Mouse (Mus musculus) retina, postnatal 7 days (tissue): ENCODE measurements around the gene 1600002K03Rik.

Source experiments
- DNase-seq: peaks from one replicate; pipeline ENCODE4 v3.0.0-alpha.2; 2012; ENCODE audit warnings: low read depth, low spot score

The 1600002K03Rik gene

DNA sequence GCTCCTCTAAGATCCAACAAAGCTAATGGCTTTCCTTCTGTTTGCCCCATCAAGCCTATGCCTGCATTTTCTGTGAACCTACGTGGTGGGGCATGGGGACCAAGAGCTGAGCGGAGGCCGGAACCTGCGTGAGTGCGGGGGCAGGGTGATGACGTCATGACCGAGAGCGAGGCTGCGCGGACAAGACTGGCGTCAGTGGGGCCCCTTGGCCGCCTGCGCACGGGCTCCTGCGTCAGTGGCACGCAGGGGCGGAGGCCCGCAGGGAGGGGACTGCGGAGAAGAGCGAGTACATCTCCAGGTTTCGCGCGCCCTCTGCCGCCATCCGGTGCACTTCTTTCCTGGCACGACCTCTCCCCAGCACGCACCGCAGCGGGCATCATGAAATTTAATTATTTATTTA, 31.5 kb upstream of the 1600002K03Rik start:
- DNase-seq, result peak; percentile 85

DNA sequence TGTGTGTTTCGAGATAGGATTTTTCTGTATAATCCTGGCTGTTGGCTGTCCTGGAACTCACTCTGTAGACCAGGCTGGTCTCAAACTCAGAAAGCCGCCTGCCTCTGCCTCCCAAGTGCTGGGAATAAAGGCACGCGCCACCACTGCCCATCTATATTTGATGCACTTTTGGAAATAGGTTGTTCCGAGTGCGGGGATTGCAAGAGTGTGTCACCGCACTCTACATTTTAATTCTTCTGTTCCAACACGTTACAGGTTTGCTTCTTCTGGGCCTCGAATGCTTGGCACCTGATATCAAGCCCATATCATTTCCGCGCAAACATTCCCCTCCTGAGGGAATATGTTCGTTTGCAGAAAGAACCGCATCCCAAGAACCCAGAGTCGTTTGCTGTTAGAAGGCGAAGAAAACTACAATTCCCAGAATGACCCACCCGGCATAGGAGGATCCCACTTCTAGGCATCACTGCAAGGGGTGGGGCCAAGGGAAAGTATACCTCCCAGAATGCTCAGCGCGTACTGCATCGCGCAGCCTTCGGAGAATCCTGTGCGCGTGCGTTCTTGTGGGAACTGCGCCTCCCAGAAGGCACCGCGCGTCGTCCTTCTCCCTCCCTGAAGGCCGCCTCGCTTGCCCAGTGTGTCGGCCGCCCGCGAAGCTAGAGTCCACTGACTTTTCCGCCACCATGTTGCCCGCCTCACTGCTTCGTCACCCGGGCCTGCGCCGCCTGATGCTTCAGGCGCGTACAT, 30.8 kb upstream of the 1600002K03Rik start:
- peak; percentile 97 for DNase-seq

DNA sequence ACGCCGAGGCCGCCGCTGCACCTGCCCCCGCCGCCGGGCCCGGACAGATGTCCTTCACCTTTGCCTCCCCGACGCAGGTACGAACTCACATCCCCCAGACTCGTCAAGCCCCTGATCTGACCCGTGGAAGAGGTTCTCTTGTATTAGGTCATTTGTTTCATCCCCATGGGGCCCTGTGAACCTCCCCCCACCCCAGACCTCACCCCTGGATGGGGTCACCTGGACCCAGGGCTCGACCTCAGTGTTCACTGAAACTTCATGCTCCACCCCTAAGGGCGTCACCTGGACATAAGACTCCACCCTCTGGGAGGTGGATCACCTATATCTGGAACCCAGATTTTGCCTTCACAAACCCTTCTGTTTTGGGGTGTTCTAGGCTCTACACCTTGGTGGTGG, 30.2 kb upstream of the 1600002K03Rik start:
- DNase-seq, result no peak

DNA sequence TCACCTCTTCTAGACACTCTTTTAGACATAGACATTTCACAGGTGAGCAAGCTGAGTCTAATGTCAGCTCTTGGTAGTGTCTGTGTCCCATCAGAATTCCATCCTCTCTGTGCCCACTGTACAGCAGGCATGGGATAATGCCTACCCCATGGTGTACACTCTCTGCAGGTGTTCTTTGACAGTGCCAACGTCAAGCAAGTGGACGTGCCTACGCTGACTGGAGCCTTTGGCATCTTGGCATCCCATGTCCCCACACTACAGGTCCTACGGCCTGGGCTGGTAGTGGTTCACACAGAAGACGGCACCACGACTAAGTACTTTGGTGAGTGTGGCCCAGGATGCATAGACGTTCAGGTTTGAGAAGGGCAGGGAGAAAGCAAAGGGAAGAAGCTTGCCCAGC, 29.1 kb upstream of the 1600002K03Rik start:
- no peak for DNase-seq

DNA sequence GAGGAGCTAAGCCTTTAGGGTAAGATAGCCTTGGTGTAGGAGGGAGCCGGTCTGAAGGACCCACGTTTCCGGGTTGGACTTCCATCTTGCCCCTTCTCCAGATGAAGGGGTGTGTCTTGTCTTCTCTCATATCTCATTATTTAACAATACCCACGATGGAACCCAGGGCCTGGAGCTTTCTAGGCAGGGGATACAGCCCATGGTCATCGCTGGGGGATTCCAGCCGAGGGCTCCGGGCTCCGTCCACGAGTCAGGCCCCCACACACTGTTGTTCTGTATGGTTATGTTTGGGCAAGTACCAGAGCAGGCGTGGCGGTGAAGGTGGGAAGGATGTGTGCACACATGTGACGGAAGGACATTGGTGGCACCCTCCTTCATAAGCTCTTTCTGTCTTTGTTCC, 28.6 kb upstream of the 1600002K03Rik start:
- no peak for DNase-seq

DNA sequence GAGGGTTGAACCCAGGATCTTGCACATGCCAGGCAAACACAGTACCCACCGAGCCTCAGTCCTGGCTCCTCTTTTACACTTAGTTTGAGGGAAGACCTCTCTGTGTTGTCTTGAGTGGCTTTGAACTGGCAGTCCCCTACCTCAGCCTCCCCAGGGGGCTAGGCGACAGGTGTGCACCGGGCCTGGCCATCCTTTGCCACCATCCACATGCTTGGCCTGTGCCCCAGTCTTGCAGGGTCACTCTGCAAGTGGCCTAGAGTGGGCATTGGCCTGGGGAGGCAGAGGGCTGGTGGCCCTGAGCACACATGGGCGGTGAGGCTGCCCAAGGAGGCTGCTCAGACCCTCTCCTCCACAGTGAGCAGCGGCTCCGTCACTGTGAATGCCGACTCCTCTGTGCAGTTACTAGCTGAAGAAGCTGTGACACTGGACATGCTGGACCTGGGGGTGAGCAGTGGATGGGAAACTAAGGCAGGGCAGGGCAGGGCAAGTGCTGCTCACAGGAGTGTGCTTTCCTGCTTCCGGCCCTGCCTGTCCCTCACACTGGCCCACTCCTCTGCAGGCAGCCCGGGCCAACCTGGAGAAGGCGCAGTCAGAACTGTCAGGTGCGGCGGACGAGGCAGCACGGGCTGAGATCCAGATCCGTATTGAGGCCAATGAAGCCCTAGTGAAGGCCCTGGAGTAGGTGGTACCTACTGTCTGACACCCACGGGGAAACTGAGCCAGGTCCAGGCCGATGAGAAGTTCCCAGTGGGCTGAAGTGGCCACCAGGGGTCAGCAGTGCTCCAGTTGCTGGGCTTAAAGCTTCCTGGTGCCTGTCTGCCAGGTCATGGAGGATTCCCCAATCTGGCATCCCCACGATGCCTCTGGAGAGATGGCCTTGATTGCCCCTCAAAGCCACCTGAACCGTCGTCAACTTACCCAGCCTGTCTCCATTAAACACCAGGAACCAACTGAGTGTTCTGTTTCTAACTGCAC, 27.6 kb upstream of the 1600002K03Rik start:
- DNase-seq, result no peak

DNA sequence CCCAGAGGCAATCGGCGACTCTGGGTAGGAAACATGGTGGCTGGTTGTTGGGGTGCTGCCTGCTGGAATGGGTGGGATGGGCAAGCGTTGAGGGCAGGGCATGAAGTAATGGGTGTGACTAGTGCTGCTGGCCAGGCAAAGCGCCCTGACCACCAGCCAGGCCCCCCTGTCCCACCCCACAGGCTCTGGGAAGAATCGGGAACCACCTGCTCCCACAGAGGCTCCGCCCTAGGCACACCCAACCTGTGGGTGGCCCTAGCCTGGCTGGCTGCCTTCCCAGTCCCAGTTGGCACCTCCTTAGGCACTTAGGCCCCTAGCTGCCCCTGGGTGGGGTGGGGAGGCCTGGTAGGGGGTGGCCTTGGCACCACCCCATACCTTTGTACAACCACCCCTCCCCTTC, 26.8 kb upstream of the 1600002K03Rik start:
- no peak for DNase-seq

DNA sequence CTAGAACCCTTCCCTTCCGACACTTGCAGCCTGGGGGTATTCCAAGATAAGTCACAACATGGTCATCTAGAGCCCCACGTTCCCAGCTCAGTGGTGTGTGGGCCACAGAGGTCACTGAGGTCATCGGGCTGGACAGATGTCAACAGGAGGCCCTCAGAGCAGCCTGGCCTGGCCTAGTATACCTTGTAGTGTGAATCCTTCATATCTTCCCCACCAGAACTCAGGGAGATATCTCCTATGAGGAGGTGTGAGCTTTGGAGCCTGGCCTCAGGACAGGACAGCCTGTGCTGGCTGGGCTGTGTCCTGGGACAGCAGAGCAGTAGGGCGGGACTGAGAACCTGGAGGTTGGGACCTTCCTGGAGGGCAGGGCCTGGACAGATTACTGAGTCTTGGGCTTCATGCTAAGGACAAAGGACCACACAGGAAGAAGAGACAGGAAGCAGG, 26.2 kb upstream of the 1600002K03Rik start:
- no peak for DNase-seq

DNA sequence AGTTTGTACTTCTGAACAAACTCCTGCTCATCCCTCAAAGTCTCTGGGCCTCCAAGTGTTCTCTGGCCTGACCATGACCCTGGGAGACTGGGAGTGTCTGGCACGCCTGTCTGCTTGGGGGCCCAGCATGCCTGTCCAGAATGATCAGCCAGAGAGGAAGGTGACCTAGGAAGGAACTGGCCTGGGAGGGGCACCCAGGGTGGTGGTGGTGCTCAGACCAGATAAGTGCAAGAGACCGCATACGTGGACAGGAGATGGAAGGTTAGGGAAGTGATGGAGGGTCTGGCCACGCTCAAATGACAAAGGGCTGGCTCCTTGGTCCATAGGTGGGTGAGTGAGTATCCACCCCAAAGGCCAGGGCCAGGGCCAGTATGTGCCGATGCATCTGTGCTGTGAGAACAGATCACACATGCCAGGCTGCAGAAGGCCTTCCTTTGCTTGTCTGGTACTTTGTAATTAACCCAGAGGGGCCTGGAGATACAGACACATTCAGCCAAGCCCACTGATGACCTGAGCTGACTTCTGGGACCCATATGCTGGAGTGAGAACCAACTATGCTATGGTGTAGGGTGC, 25.5 kb upstream of the 1600002K03Rik start:
- no peak for DNase-seq

DNA sequence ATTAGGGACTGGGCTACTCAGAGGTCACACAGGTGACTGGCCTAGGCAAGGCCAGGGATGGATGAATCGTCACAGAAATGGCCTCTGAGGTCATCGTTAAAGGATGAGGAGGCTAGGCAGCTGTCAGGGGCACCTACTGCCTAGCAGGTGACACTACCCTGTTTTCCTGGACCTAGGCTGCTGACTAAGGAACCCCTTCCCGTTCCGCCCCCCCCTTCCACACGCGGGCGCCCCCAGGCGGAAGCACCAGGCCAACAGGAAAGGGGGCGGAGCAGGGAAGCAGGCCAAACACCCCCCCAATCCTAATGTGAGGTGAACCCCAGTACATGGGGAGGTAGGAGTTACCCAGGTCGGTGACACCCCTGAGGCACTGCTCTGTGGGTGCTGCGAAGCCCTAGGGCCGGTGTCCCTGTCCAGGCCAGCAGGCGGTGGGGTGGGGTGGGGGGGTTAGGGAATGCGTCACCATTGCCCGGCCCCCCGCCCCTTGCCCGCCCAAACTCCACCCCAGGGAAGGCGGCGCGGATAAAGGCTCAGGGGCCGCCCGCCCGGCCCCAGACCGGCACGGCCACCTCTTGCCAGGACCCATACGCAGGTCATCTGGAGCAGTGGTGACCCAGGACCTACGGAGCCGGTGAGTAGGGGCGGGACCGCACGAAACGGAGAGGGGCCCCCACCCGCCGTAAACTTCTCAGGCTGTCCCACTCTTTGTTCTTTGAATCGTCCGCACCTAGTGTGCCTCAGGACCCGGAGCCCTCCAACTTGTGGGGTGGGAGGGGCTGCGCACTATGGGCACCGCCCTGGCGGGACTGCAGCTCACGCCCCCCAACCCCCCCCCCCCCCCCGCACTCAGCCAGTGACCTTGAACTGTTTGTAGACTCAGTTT, 24.8 kb upstream of the 1600002K03Rik start, which contains the start of gene Midn:
TSS of gene Midn (plus strand) at position 554 of the 883 bp plus-strand sequence.
- no peak for DNase-seq

DNA sequence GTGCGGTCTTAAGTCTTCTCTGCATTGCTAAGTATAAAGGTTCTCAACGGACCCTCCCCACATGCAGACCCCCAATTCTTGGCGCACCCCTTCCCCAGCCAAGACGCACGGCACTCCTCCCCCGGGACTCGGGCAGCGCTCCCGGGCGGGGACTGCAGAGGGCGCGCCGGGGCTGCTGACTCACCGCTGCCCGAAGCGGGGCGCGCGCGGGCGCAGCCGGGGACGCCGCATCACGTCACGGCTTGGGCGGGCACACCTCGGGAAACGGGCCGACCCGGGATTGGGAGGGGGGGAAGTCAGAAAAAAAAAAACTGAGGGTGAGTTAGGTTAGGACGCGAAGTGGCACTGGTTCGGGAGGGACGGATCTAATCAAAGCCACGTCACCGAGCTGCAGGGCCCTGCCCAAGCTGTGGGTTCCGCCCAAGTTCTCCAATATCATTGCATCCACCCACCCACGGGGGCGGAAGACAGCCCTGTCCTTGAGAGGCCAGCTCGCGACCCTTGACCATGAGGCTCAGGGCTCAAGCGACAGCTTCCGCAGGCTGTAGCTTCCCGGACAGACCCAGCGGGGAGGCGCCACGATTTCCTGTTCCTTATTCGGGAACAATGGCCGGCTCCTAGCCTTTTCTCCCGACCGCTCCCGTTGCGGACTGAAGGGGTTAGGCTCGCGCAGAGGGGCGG, 24.0 kb upstream of the 1600002K03Rik start:
- peak; percentile 81 for DNase-seq

DNA sequence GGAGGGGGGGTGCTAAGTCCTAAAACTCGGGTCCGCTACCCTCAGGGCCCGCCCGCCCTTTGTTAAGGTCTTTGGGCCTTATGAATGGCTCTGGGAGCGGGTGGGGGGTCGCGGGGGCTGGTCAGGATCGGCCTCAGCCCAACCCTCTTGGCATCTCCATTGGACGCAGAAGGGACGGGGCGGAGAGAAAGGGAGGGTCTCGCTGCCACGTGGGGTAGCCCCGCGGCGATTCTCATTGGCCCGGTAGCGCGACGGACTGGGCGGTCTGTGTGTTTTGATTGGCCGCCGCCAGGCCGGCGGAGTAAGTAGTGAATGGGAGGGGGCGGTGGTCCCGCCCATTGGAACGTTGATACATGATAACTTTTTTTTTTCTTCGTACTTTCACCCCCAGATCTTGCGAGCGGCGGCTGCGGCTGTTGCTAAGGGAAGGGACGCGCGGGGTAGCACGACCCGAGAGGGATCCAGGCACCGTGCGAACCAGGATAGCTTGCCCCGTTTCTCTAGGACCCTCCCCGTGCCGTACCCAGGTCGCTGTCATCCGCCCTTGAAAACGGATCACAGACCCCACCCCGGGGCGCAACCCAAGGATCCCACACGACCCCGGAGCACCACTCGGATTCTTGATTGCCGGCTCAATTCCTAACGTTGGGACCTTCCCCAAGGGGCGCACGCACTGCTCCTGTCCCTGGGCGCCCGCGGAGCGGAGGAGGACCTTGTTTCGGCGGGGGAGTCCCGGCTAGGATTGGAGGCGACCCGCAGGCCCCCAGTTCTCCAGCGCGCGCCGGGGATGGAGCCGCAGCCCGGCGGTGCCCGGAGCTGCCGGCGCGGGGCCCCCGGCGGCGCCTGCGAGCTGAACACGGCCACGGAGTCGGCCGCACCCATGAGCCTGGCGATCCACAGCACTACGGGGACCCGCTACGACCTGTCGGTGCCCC, 23.2 kb upstream of the 1600002K03Rik start:
- DNase-seq, result peak; percentile 93

DNA sequence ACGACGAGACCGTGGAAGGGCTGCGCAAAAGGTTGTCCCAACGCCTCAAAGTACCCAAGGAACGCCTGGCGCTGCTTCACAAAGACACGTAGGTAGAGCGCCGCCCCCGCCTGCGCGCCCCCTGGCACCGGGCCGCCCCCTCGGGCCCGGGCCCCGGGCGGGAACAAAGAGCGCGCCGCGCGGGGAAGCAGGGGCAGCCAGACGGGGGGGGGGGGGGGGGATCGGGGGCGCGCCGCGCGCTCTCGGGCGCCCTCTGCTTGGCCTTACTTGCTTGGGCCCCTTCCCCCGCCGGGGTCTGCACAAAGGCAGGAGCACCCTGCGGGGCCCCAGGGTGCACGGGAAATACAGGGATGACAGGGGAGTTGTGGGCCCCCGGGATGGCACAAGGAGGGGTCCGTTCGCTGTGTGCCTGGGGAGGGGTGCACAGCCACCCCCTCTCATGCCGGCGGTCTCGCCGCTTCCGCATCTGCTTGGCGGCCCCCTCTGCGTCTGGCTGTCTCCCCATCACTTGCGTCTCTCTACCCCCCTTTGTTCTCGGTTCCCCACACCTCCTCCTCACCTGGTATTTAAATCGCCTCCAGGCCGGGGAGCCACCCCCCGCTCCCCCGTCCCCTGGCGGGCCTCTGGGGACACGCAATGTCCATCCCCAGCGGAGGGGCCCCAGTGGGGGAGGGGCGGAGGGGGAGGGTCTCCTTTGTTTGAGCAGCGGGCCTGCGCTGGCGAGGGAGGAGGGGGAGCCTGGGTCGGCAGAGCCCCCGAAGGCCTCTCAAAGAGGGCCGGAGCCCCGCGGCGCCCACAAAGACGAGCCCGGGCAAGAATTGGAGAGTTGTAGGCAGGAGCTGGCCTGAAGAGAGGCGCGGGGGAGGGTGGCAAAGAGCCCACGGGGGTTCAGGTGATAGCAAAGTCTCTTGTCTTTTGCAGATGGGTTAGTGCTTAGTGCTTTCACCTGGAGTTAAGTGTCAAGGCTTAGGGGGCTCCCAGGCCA, 22.2 kb upstream of the 1600002K03Rik start:
- DNase-seq, result no peak

DNA sequence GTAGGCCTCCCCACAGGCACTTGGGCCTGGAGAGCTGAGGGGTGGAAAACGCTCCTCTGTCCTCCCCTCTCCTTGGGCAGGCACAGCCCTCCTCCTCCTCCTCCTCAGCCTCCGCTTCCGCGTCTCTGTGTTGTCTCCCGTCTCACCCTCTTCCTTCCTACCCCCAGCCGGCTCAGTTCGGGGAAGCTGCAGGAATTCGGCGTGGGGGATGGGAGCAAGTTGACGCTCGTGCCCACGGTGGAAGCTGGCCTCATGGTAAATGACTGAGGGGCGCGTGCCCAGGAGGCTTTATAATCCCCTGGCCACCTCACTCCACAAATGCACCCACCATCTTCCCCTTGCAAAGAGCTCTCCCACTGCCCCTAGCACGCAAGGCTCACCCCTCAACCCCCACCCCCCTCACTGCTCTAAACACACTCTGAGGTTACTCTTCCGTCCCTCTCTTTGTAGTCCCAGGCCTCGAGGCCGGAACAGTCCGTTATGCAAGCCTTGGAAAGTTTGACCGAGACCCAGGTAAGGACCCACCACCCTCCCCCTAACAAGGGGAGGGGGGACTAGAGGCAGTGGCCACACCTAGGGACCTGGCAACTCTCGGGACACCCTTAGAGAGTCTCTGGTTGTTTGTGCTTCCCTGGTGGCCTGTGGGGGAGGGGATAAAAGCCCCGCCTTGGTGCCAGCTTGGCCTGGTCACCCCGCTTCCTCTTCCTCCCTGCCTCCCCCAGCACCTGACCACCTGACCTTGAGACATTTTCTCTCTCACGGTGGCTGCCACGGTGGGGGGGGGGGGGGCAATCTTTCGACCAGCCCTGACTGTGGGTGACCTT, 21.3 kb upstream of the 1600002K03Rik start:
- DNase-seq, result no peak

DNA sequence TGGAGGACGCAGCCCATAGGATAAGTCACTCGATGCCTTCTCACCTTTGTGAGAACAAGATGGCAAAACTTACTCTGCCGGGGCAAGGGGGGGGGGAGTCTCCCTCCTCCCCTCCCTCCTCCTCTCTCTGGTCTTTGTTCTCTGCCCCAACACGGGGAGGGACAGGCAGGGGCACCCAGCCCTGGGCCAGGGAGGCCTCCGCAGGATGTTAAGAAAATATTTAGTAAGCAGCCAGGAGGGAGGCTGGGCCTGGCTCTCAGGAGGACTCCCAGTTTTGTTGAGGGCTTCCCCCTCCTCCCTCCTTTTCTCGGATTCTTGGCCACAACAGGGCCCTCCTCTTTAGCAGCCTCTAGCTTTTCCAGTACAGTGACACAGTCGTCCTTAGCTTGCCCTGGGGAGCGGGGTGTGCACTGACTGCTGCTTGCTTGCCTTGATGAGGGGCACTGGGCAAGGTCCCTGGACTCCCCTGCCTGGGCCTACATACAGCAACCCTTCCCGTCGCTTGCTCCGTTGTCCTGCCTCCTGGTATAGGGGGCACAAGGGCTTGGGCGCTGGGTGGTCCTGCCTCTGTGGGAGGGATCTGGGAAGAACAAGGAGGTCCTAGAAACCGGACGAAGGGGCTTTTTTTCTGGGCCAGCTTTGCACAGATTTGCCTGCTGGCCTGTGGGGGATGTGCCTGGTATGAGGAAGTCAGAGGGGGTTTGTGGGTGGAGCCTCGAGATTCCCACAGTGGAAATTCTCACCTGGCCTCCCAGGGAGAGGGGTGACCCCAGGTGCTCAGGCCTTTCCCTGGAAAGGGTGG, 20.5 kb upstream of the 1600002K03Rik start:
- DNase-seq, result no peak

DNA sequence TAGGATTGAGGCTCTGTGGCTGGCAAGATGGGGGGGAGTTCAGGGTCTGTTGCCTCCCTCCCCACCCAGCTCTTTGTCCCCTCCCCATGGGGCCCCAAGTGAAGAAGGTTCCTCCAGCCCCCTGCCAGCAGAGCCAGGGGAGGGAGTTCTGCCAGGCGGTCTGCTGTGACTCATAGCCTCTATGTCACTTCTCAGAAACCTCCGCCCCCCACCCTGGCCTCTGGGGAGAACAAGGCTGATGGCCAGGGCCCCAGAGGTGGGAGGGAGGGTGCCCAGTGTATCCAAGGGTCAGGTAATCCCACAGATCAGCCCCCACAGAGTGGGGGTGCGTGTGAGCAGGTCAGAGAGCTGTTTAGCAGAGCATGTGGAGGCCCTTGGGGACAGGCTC, 19.9 kb upstream of the 1600002K03Rik start:
- DNase-seq, result no peak

DNA sequence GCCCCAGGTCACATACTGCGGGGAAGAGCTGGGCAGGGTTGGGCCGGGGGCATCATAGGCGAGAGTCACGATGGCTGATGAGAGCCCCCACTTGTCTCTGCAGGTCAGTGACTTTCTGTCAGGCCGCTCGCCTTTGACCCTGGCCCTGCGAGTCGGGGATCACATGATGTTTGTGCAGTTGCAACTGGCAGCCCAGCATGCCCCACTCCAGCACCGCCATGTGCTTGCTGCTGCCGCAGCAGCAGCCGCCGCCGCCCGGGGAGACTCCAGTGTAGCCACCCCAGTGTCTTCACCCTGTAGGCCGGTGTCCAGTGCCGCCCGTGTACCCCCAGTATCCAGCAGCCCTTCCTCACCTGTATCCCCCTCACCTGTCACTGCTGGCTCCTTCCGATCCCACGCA, 19.0 kb upstream of the 1600002K03Rik start:
- DNase-seq, result no peak
